Mouse (Mus musculus) erythroblast, embryonic 14.5 days (primary cell): ENCODE results near the gene Hsd17b12.

Experiments used
- GATA1 ChIP-seq: IDR thresholded peaks from 2 replicates; pipeline ENCODE4 v1.6.1; 2012; ENCODE audit warnings: low read length, inconsistent platforms, mixed read lengths
- TAL1 ChIP-seq: IDR thresholded peaks from 3 replicates; pipeline ENCODE4 v1.6.1; 2012; ENCODE audit warnings: low read length, inconsistent platforms, mixed read lengths

GRCm38 (mm10) chr2:94059459-94059858 lies 98.3 kb downstream of the Hsd17b12 start:
- TF ChIP-seq GATA1 (no peak), TAL1 (no peak)
